Mouse (Mus musculus) CH12.LX (cell line): ENCODE data around the gene Trem3. TPM values are rescaled to one million over a fixed set of nuclear protein-coding genes. Genes with fewer than 3 reads are reported as not detected.

Experiments used
- DNase-seq: peaks from one replicate; pipeline ENCODE4 v3.0.0-alpha.2; 2013; ENCODE audit errors: extremely low read depth
- H3K27ac ChIP-seq: 2 replicates; pipeline ENCODE4 v1.5.1; 2012; ENCODE audit warnings: low read depth, mild to moderate bottlenecking, control low read depth, moderate library complexity; ENCODE audit not compliant: insufficient read depth
- H3K27me3 ChIP-seq: replicated peaks from 2 replicates; pipeline ENCODE3; 2012; ENCODE audit warnings: inconsistent platforms
- H3K36me3 ChIP-seq, 2 experiments: replicated peaks in 1 of 2; 2 replicates each; pipeline versions ENCODE3 to v1.6.1; 2012; ENCODE audit warnings: inconsistent platforms in 1 of 2, low read length in 1 of 2, mild to moderate bottlenecking in 1 of 2, mixed read lengths in 1 of 2, moderate library complexity in 1 of 2; ENCODE audit not compliant: control insufficient read depth in 1 of 2, insufficient read depth in 1 of 2
- H3K4me1 ChIP-seq, 2 experiments: 2 replicates each; pipeline ENCODE4 v1.6.1; 2012; ENCODE audit warnings: inconsistent platforms in 1 of 2, moderate library complexity in 1 of 2; ENCODE audit not compliant: insufficient read depth in 2 of 2, control insufficient read depth in 1 of 2
- H3K4me2 ChIP-seq: 2 replicates; pipeline ENCODE4 v1.6.1; 2012; ENCODE audit warnings: low read depth, mild to moderate bottlenecking, control low read depth; ENCODE audit not compliant: poor library complexity, insufficient read depth, severe bottlenecking
- H3K4me3 ChIP-seq, 3 experiments: fragments of 150-350 bp in 1 of 3; sonication (generic) in 1 of 3; replicated peaks in 1 of 3; 2 replicates each; pipeline versions ENCODE3 to v1.5.1; 2011 to 2012; ENCODE audit warnings: low read depth in 2 of 3, low read length in 2 of 3, mild to moderate bottlenecking in 2 of 3, moderate library complexity in 2 of 3, control low read depth in 1 of 3, improper control_type of control experiment in 1 of 3, inconsistent platforms in 1 of 3, mixed read lengths in 1 of 3; ENCODE audit not compliant: poor library complexity in 1 of 3
- H3K79me2 ChIP-seq: replicated peaks from 2 replicates; pipeline ENCODE4 v1.6.1; 2012; ENCODE audit warnings: mild to moderate bottlenecking, moderate library complexity; ENCODE audit not compliant: control insufficient read depth, poor library complexity, insufficient read depth, severe bottlenecking; ENCODE audit errors: extremely low read depth
- H3K9ac ChIP-seq: 2 replicates; pipeline ENCODE4 v1.6.1; 2012; ENCODE audit warnings: low read depth, mild to moderate bottlenecking, control low read depth, moderate library complexity; ENCODE audit not compliant: insufficient read depth
- H3K9me3 ChIP-seq: replicated peaks from 2 replicates; pipeline ENCODE3; 2012; ENCODE audit warnings: low read length, inconsistent platforms, mixed read lengths
- CTCF ChIP-seq, 2 experiments: IDR thresholded peaks in 1 of 2; conservative IDR thresholded peaks in 1 of 2; 2 replicates each; pipeline ENCODE4 v1.5.1; 2011 to 2012; ENCODE audit warnings: low read depth in 2 of 2, low read length in 2 of 2, improper control_type of control experiment in 1 of 2, inconsistent platforms in 1 of 2, mild to moderate bottlenecking in 1 of 2, moderate library complexity in 1 of 2
- ETS1 ChIP-seq: conservative IDR thresholded peaks from 2 replicates; pipeline ENCODE4 v1.6.1; 2012; ENCODE audit warnings: low read depth, mild to moderate bottlenecking, inconsistent platforms, low read length, improper control_type of control experiment, moderate library complexity
- GABPA ChIP-seq: IDR thresholded peaks from 2 replicates; pipeline ENCODE4 v1.6.1; 2012; ENCODE audit warnings: low read depth, low read length, improper control_type of control experiment, inconsistent platforms; ENCODE audit not compliant: insufficient replicate concordance
- HCFC1 ChIP-seq: IDR thresholded peaks from 2 replicates; pipeline ENCODE4 v1.6.1; 2012; ENCODE audit warnings: low read depth, mild to moderate bottlenecking, inconsistent platforms, low read length, improper control_type of control experiment
- JUN ChIP-seq: IDR thresholded peaks from 2 replicates; pipeline ENCODE4 v1.6.1; 2011; ENCODE audit warnings: low read depth, mild to moderate bottlenecking, low read length, improper control_type of control experiment, moderate library complexity; ENCODE audit not compliant: insufficient read depth
- JUND ChIP-seq: conservative IDR thresholded peaks from 2 replicates; pipeline ENCODE4 v1.6.1; 2011; ENCODE audit warnings: low read depth, low read length, improper control_type of control experiment
- KAT2A ChIP-seq: IDR thresholded peaks from 2 replicates; pipeline ENCODE4 v1.6.1; 2012; ENCODE audit warnings: low read length, improper control_type of control experiment, inconsistent platforms; ENCODE audit not compliant: insufficient replicate concordance
- MAZ ChIP-seq: IDR thresholded peaks from 2 replicates; pipeline ENCODE4 v1.6.1; 2012; ENCODE audit warnings: low read depth, mild to moderate bottlenecking, inconsistent platforms, low read length, improper control_type of control experiment, moderate library complexity
- MEF2A ChIP-seq: IDR thresholded peaks from 2 replicates; pipeline ENCODE4 v1.6.1; 2014; ENCODE audit warnings: low read depth, mild to moderate bottlenecking, inconsistent platforms, low read length, improper control_type of control experiment, borderline replicate concordance
- NELFE ChIP-seq: IDR thresholded peaks from 2 replicates; pipeline ENCODE4 v1.6.1; 2011; ENCODE audit warnings: low read depth, low read length, improper control_type of control experiment
- PAX5 ChIP-seq: IDR thresholded peaks from 2 replicates; pipeline ENCODE4 v1.6.1; 2012; ENCODE audit warnings: low read length, inconsistent platforms, mixed read lengths
- RAD21 ChIP-seq: IDR thresholded peaks from 2 replicates; pipeline ENCODE4 v1.6.1; 2011; ENCODE audit warnings: low read depth, mild to moderate bottlenecking, low read length, improper control_type of control experiment, moderate library complexity
- SIN3A ChIP-seq: IDR thresholded peaks from 2 replicates; pipeline ENCODE4 v1.6.1; 2012; ENCODE audit warnings: low read length, improper control_type of control experiment, inconsistent platforms
- TBP ChIP-seq: conservative IDR thresholded peaks from 2 replicates; pipeline ENCODE4 v1.6.1; 2011; ENCODE audit warnings: low read depth, low read length, improper control_type of control experiment
- USF1 ChIP-seq: IDR thresholded peaks from 2 replicates; pipeline ENCODE4 v1.6.1; 2014; ENCODE audit warnings: low read depth, mild to moderate bottlenecking, inconsistent platforms, low read length, improper control_type of control experiment
- USF2 ChIP-seq: conservative IDR thresholded peaks from 2 replicates; pipeline ENCODE4 v1.6.1; 2011; ENCODE audit warnings: low read depth, low read length, improper control_type of control experiment
- ZC3H11A ChIP-seq: IDR thresholded peaks from 2 replicates; pipeline ENCODE4 v1.6.1; 2012; ENCODE audit warnings: low read depth, mild to moderate bottlenecking, inconsistent platforms, low read length, improper control_type of control experiment
- ZKSCAN1 ChIP-seq: IDR thresholded peaks from 2 replicates; pipeline ENCODE4 v1.6.1; 2012; ENCODE audit warnings: low read depth, inconsistent platforms, low read length, improper control_type of control experiment, borderline replicate concordance
- dilution Hi-C: fragments of 300-500 bp; cut with MboI; formaldehyde crosslinking; loops from 2 replicates; pipeline ENCODE4 v1.14.3; 2020; ENCODE audit warnings: low sequenced_read_pairs; ENCODE audit not compliant: extremely low pct_unique_long_range_greater_than_20kb, extremely low pct_ligation_motif_present
- in situ Hi-C: fragments of 300-500 bp; cut with MboI; formaldehyde crosslinking; loops from 3 replicates; pipeline ENCODE4 v1.14.3; 2019; ENCODE audit warnings: low sequenced_read_pairs, low pct_ligation_motif_present, low pct_unique_long_range_greater_than_20kb, mixed read lengths
- polyA plus RNA-seq: library from polyadenylated mRNA; unstranded; fragments of >175 nt; gene quantifications from 2 replicates; pipeline ENCODE4 v1.2.1, GENCODE M21; 2012; ENCODE audit warnings: low read depth; ENCODE audit not compliant: insufficient read length
- total RNA-seq, 2 experiments: library from RNA; depleted of rRNA; stranded (reverse); fragments of 300-350 nt in 1 of 2; fragments of >200 nt in 1 of 2; gene quantifications; 2 replicates each; pipeline ENCODE4 v1.2.3; 2012 to 2014

The Trem3 gene
- total and polyA plus RNA-seq, 3 experiments = not detected

- in situ Hi-C loops = no loop called here
- no peaks in the 10 kb centered on the region for H3K9me3 ChIP-seq
- H3K4me2 ChIP-seq = no peak overlapping the region
- no peak for TF ChIP-seq TBP
- no peak for TF ChIP-seq USF2
- TF ChIP-seq KAT2A = no peak
- no peak for TF ChIP-seq MAZ
- no peak for TF ChIP-seq JUN
- no peak for TF ChIP-seq SIN3A
- no peak for TF ChIP-seq PAX5
- TF ChIP-seq GABPA = no peak
- no peak for TF ChIP-seq USF1
- no peak overlapping the region for H3K27ac ChIP-seq
- DNase-seq = no peak
- H3K36me3 ChIP-seq = no peaks in the 10 kb centered on the region
- dilution Hi-C loops = no loop called here
- H3K4me1 ChIP-seq = peaks cover 9 to 43% of the 10 kb centered on the region in 2 experiments; a peak in 2 of 4 replicates
- no peaks in the 10 kb centered on the region for H3K27me3 ChIP-seq
- H3K79me2 ChIP-seq = no peaks in the 10 kb centered on the region
- H3K9ac ChIP-seq = no peak overlapping the region
- no peak overlapping the region for H3K4me3 ChIP-seq
Observed at GRCm38 (mm10) chr17:48266610-48267304, 19.2 kb downstream of the Trem3 start.

GRCm38 (mm10) chr17:48267591-48267990 lies 20.0 kb downstream of the Trem3 start:
- DNase-seq = no peak
- no peaks in the 10 kb centered on the region for H3K27me3 ChIP-seq
- H3K27ac ChIP-seq = no peak overlapping the region
- no peaks in the 10 kb centered on the region for H3K9me3 ChIP-seq
- no peaks in the 10 kb centered on the region for H3K79me2 ChIP-seq
- in situ Hi-C loops = no loop called here
- H3K36me3 ChIP-seq = no peaks in the 10 kb centered on the region
- no peak for TF ChIP-seq MEF2A
- TF ChIP-seq HCFC1 = no peak
- no peak for TF ChIP-seq ETS1
- TF ChIP-seq JUN = no peak
- no peak for TF ChIP-seq NELFE
- no peak for TF ChIP-seq TBP
- TF ChIP-seq ZKSCAN1 = no peak
- no peak for TF ChIP-seq MAZ
- no peak for TF ChIP-seq SIN3A
- TF ChIP-seq JUND = no peak
- no peak for TF ChIP-seq ZC3H11A
- no peak for TF ChIP-seq CTCF (conservative IDR thresholded peaks at IDR 0.05 in 1 of 2, IDR thresholded peaks at IDR 0.05 in 1 of 2; ENCODE audit: low read depth in 2 of 2, low read length in 2 of 2)
- no peak for TF ChIP-seq RAD21
- H3K4me1 ChIP-seq = peaks cover 9 to 36% of the 10 kb centered on the region in 2 experiments; a peak in 2 of 4 replicates
- H3K9ac ChIP-seq = no peak overlapping the region
- dilution Hi-C loops = no loop called here
- H3K4me2 ChIP-seq = no peak overlapping the region
- H3K4me3 ChIP-seq = no peak overlapping the region
